Mouse (Mus musculus): ENCODE data around the gene Mrpl35. TPM values are rescaled to one million over a fixed set of nuclear protein-coding genes. Genes with fewer than 3 reads are reported as not detected.

Gene Mrpl35
- polyA plus RNA-seq, 1 experiment, result 10.9 TPM

- Histone ChIP-seq H3K4me1 (replicated peaks; ENCODE audit: control insufficient read depth, insufficient read depth, low read length) (no peaks in the 10 kb centered on the region), H3K27me3 (ENCODE audit: control insufficient read depth, insufficient read depth, low read length) (no peaks in the 10 kb centered on the region), H3K4me3 (ENCODE audit: control insufficient read depth, insufficient read depth, low read length) (no peak overlapping the region), H3K27ac (ENCODE audit: control insufficient read depth, insufficient read depth, low read length) (no peak overlapping the region), H3K36me3 (ENCODE audit: control insufficient read depth, insufficient read depth, low read length) (no peaks in the 10 kb centered on the region)
- 79% methylated on average over 2 of the region's 2 CpGs for WGBS
- TF ChIP-seq CTCF (IDR thresholded peaks at IDR 0.05; ENCODE audit: borderline replicate concordance, control insufficient read depth, extremely low read depth, insufficient read depth, low read length, poor library complexity), result no peak
- no peak for TF ChIP-seq POLR2A (IDR thresholded peaks at IDR 0.05; ENCODE audit: control insufficient read depth, extremely low read depth, insufficient read depth, low read length, poor library complexity)
- DNase-seq, result no peak
Observed at GRCm38 (mm10) chr6:71836811-71837210, 10.0 kb upstream of the Mrpl35 start.

- peak; percentile 91 for DNase-seq
- TF ChIP-seq POLR2A (IDR thresholded peaks at IDR 0.05; ENCODE audit: control insufficient read depth, extremely low read depth, insufficient read depth, low read length, poor library complexity) (no peak; the same call in none of the 2 replicates), CTCF (IDR thresholded peaks at IDR 0.05; ENCODE audit: borderline replicate concordance, control insufficient read depth, extremely low read depth, insufficient read depth, low read length, poor library complexity) (peak; percentile 21; the same call in 1 of the 2 replicates)
- H3K27ac ChIP-seq (ENCODE audit: control insufficient read depth, insufficient read depth, low read length), result peak overlapping the region; percentile 8
- no peaks in the 10 kb centered on the region for H3K36me3 ChIP-seq (ENCODE audit: control insufficient read depth, insufficient read depth, low read length)
- under 1% methylated on average over 21 of the region's 21 CpGs for WGBS
- H3K27me3 ChIP-seq (ENCODE audit: control insufficient read depth, insufficient read depth, low read length), result no peaks in the 10 kb centered on the region
- H3K4me1 ChIP-seq (replicated peaks; ENCODE audit: control insufficient read depth, insufficient read depth, low read length), result no peaks in the 10 kb centered on the region
- H3K4me3 ChIP-seq (ENCODE audit: control insufficient read depth, insufficient read depth, low read length), result peak overlapping the region; percentile 59
Observed at GRCm38 (mm10) chr6:71831581-71831960, 4.8 kb upstream of the Mrpl35 start.

GRCm38 (mm10) chr6:71830690-71831580 is 4.2 kb upstream of the Mrpl35 start, which contains the start of gene Immt:
Gene Immt, plus strand, starts transcription at chr6:71831331.
- peak; percentile 94 for DNase-seq
- Histone ChIP-seq H3K27ac (ENCODE audit: control insufficient read depth, insufficient read depth, low read length) (peak within 1 kb of the TSS; percentile 31), H3K36me3 (ENCODE audit: control insufficient read depth, insufficient read depth, low read length) (no peaks in the 10 kb centered on the region), H3K4me1 (replicated peaks; ENCODE audit: control insufficient read depth, insufficient read depth, low read length) (no peaks in the 10 kb centered on the region), H3K27me3 (ENCODE audit: control insufficient read depth, insufficient read depth, low read length) (no peaks in the 10 kb centered on the region), H3K4me3 (ENCODE audit: control insufficient read depth, insufficient read depth, low read length) (peak within 1 kb of the TSS; percentile 59)
- WGBS, result under 1% methylated on average over 64 of the region's 64 CpGs
- TF ChIP-seq CTCF (IDR thresholded peaks at IDR 0.05; ENCODE audit: borderline replicate concordance, control insufficient read depth, extremely low read depth, insufficient read depth, low read length, poor library complexity) (peak; percentile 23; the same call in 1 of the 2 replicates), POLR2A (IDR thresholded peaks at IDR 0.05; ENCODE audit: control insufficient read depth, extremely low read depth, insufficient read depth, low read length, poor library complexity) (0 out of 2 replicates have a peak, but pooled peaks have one; percentile 52)

- Histone ChIP-seq H3K4me3 (ENCODE audit: control insufficient read depth, insufficient read depth, low read length) (no peak overlapping the region), H3K27me3 (ENCODE audit: control insufficient read depth, insufficient read depth, low read length) (no peaks in the 10 kb centered on the region), H3K4me1 (replicated peaks; ENCODE audit: control insufficient read depth, insufficient read depth, low read length) (no peaks in the 10 kb centered on the region), H3K27ac (ENCODE audit: control insufficient read depth, insufficient read depth, low read length) (no peak overlapping the region), H3K36me3 (ENCODE audit: control insufficient read depth, insufficient read depth, low read length) (no peaks in the 10 kb centered on the region)
- TF ChIP-seq CTCF (IDR thresholded peaks at IDR 0.05; ENCODE audit: borderline replicate concordance, control insufficient read depth, extremely low read depth, insufficient read depth, low read length, poor library complexity) (no peak), POLR2A (IDR thresholded peaks at IDR 0.05; ENCODE audit: control insufficient read depth, extremely low read depth, insufficient read depth, low read length, poor library complexity) (no peak)
- DNase-seq, result no peak
- WGBS, result 97% methylated on average over 9 of the region's 9 CpGs
Observed at GRCm38 (mm10) chr6:71829768-71830167, 3.0 kb upstream of the Mrpl35 start.

GRCm38 (mm10) chr6:71823961-71824360 is 2.8 kb downstream of the Mrpl35 start:
- 5% methylated on average over 3 of the region's 3 CpGs for WGBS
- Histone ChIP-seq H3K27me3 (ENCODE audit: control insufficient read depth, insufficient read depth, low read length) (no peaks in the 10 kb centered on the region), H3K27ac (ENCODE audit: control insufficient read depth, insufficient read depth, low read length) (no peak overlapping the region), H3K36me3 (ENCODE audit: control insufficient read depth, insufficient read depth, low read length) (no peaks in the 10 kb centered on the region; the same call in 1 of the 2 replicates), H3K4me3 (ENCODE audit: control insufficient read depth, insufficient read depth, low read length) (peak overlapping the region; percentile 99; the same call in 1 of the 2 replicates), H3K4me1 (replicated peaks; ENCODE audit: control insufficient read depth, insufficient read depth, low read length) (peaks cover 3% of the 10 kb centered on the region; the same call in 1 of the 2 replicates)
- no peak for TF ChIP-seq CTCF (IDR thresholded peaks at IDR 0.05; ENCODE audit: borderline replicate concordance, control insufficient read depth, extremely low read depth, insufficient read depth, low read length, poor library complexity)
- no peak; the same call in 1 of the 2 replicates for TF ChIP-seq POLR2A (IDR thresholded peaks at IDR 0.05; ENCODE audit: control insufficient read depth, extremely low read depth, insufficient read depth, low read length, poor library complexity)
- no peak for DNase-seq

- WGBS, result under 1% methylated on average over 19 of the region's 19 CpGs
- no peak overlapping the region for H3K27ac ChIP-seq (ENCODE audit: control insufficient read depth, insufficient read depth, low read length)
- peak overlapping the region; percentile 99 for H3K4me3 ChIP-seq (ENCODE audit: control insufficient read depth, insufficient read depth, low read length)
- no peaks in the 10 kb centered on the region for H3K27me3 ChIP-seq (ENCODE audit: control insufficient read depth, insufficient read depth, low read length)
- TF ChIP-seq POLR2A (IDR thresholded peaks at IDR 0.05; ENCODE audit: control insufficient read depth, extremely low read depth, insufficient read depth, low read length, poor library complexity), result peak; percentile 61
- TF ChIP-seq CTCF (IDR thresholded peaks at IDR 0.05; ENCODE audit: borderline replicate concordance, control insufficient read depth, extremely low read depth, insufficient read depth, low read length, poor library complexity), result no peak
- H3K4me1 ChIP-seq (replicated peaks; ENCODE audit: control insufficient read depth, insufficient read depth, low read length), result peaks cover 3% of the 10 kb centered on the region; the same call in 1 of the 2 replicates
- peak; percentile 88 for DNase-seq
- H3K36me3 ChIP-seq (ENCODE audit: control insufficient read depth, insufficient read depth, low read length), result peaks cover 3% of the 10 kb centered on the region; the same call in 1 of the 2 replicates
Observed at GRCm38 (mm10) chr6:71823488-71823887, 3.3 kb downstream of the Mrpl35 start.
